Mouse (Mus musculus) urinary bladder, postnatal 14 days (tissue): ENCODE measurements around the gene Ola1.

Experiments used
- DNase-seq: peaks from one replicate; pipeline ENCODE4 v3.0.0; 2021; ENCODE audit warnings: low spot score

The Ola1 gene

DNA sequence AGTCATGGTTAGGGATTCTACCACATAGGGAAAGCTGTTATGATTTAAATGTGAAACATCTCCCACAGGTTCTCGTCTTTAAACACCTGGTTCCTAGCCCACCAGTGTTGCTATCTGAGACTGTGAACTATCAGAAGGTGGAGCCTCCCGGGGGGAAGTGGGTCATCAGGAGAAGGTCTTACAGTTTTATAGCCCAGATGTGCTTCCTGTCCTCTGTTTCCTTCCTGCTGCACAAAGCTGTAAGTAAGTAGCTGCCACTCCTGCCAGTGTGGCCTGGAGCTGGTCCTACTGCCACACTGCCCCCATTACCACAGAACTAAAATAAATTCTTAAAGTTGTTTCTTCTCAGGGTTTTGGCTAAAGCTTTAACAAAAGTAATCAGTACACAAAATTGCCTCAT, 72.6 kb downstream of the Ola1 start:
- DNase-seq = no peak

DNA sequence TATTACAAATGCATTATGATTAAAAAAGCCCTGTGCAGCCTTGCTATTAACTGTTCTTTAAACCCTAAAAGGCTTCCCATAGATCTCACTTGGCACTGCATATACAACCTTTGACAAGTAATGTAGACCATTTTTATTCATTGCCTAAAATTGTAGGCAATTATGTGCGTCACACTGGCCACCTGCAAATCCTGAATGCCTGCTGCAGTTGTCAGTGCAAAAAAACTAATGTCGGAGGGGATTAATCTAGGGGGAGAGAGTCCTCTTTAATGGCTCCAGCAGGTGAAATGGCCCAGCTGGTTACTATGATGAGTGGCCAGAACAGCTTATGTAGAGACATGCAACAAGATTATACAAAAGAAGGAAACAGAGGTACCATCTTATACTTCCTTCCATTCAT, 75.0 kb downstream of the Ola1 start:
- no peak for DNase-seq

DNA sequence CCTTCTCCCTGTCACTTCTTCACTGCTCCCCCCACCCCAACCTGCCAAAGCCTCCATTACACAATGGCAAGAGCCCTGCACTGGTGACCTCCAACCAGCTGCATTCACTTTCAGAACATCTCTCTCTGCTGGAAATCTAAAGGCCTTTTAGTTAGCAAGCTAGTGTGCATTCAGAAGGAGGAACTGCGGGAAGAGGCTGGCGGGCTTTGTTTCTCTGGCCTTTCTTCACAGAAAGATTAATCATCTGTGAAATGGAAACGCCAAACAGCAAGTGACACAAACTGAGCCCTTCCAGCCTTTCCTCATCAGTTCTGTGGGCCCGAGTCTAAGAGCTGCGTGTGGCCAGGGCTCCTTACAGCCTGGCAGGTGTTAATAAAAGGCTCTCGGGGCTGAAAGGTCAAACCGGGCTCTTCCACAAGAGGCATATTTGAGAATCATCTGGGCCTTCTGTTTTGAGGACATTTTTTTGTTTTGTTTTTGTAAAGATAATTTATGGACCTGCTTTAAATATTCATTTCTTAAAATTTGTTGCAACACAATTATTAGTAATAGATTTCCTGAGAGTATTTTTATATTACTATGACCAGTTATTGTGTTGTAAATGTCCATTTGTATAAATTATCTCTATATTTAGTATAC, 75.8 kb downstream of the Ola1 start:
- no peak for DNase-seq

- DNase-seq = no peak
These were observed 85.8 kb downstream of the Ola1 start for GRCm38 (mm10) chr2:73132897-73133296.

DNA sequence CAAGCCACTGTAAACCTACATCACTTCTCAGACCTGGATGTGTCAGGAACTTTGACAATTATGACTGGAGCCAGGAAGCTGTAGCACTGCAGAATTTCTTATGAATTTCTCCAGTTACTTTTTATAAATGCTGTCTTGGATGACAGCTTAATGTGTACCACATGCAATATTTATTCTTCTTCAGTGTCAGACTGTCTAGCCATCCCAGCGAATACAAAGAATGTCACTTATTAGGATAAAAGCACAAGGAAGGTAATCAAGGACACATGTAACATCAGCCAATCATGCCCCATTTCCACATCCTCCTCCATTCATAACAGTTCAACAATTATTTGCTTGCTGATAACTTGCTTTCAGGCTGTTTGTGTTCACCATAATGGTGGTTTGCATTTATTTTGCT, 91.0 kb downstream of the Ola1 start:
- DNase-seq = no peak

GRCm38 (mm10) chr2:73118781-73119180, 99.9 kb downstream of the Ola1 start:
- DNase-seq = no peak

- no peak for DNase-seq
These were observed 111.6 kb downstream of the Ola1 start for GRCm38 (mm10) chr2:73107089-73107488.

GRCm38 (mm10) chr2:73096491-73096890, 122.2 kb downstream of the Ola1 start:
- no peak for DNase-seq

DNA sequence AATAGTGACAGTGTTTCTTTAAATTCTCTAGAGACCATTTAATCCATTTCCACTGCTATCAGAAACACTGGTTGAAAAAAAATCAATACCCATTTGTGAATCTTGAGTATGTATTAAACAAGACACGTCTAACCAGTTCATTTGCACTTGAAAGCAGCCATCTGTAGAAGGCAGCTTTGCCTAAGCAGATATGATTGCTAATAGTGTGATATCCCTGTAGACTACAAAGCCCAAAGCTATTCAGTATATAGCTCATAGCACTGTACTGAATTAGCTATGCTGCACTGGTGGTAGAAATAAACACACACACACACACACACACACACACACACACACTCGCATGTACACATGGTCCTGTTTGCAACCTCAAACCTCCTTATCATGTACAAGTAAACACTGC, 123.4 kb downstream of the Ola1 start:
- no peak for DNase-seq

DNA sequence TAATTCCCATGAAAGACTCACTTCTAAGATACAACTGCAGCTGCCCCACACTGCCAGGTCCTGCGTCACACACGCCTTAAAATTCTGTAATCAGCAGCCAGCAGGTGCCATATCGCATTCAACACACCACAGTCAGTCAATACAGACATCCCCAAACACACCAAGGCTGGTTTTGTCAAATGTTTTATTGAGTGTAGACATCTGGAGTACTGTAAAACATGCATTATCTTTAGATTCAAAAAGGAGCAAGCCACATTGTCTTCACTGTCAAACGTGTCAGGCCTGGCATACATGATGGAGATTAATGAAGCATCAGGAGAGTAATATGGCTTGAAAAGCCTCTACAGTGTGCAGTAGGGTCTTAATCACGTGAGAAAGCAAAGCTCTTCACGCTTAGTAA, 125.7 kb downstream of the Ola1 start:
- no peak for DNase-seq

GRCm38 (mm10) chr2:73091302-73091701, 127.4 kb downstream of the Ola1 start:
- no peak for DNase-seq

DNA sequence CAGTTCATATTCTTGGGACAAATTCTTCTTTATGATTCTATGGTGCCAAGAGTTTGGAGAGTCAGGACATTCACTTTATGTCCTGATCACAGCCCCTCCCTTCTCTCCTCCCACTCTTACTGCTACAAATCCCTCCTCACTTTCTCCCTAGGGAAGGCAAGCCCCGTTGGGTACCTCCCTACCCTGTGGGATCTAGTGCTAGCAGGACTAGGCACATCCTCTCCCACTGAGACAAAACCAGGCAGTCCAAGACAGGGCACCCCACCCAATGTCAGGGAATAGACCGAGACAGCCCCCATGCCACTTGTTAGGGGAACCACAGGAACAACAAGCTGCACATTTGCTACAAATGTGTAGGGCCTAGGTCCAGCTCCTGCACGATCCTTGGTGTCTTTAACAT, 131.1 kb downstream of the Ola1 start:
- no peak for DNase-seq

- peak; percentile 17 for DNase-seq
These were observed 132.9 kb downstream of the Ola1 start for GRCm38 (mm10) chr2:73085669-73086304.

DNA sequence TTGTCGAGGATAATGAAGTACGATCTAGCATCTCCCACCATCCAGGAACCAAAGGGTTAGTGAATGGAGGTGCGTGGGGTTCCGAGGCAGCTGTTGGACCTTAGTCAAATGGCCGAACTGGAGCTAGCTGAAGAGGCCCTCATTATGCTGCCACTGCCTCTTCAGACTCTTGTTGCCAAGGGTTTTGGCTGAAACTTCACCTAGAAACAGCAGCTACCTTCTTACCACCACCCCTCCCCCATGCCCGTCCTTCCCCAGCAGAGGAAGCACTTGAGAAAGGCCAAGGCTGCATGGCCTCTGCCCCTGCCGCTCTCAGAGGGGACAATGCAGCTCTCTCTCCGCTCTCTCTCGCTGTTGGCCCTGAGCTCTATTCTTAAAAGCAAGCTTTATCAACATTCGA, 136.2 kb downstream of the Ola1 start:
- no peak for DNase-seq

DNA sequence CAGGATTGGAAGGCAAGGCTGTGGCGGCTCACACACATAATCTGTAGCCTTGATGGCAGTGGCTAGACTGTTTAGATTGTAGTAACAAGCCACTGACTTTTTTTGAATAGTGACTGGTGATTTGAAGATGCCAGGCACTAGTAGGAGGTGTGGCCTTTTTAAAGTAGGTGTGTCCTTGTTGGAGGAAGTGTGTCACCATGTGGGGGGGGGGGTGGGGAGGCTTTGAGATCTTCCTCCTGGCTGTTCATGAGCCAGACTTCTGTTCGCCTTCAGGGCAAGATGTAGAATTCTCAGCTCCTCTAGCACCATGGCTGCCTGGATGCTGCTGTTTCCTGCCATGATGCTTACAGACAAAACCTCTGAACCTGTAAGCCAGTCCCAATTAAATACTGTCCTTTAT, 136.9 kb downstream of the Ola1 start:
- no peak for DNase-seq

DNA sequence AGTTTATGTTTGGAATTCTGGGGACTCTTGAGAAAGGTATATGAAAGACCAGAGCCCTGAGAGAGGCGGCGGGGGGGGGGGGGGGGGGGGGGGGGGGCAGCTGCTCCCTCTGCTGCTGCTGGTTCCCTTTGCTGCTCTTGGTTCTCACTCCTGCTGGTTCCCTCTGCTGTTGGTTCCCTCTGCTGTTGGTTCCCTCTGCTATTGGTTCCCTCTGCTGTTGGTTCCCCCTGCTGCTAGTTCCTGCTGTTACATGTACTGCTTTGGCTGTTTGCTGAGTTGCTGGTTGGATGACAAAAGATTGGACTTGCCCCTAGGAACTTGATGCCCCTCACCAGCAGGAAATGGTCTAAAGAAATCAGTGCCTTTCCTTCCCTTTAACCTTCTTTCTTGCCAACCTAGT, 138.6 kb downstream of the Ola1 start:
- no peak for DNase-seq

DNA sequence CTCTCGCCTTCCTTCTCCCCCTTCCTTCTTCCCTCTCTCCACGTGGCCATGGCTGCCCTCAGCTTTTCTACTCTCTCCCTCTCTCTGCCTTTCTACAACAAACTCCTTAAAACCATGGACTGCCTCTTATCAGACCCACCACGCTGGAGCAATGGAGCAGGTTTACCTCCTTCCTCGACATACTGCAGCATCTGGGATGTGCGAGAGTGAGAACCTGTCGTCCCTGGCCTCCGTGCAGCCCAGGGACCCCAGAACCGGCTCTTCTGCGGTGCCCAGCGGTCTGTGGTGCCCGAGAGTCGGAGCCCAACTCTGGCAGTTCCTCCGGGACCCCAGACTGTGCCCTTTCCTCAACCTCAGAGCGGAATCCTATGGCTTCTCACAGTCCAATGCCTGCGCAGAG, 139.4 kb downstream of the Ola1 start:
- no peak for DNase-seq

- no peak for DNase-seq
These were observed 144.8 kb downstream of the Ola1 start for GRCm38 (mm10) chr2:73073811-73074472.

GRCm38 (mm10) chr2:73071201-73071600, 147.5 kb downstream of the Ola1 start:
- no peak for DNase-seq

- DNase-seq = no peak
These were observed 148.2 kb downstream of the Ola1 start for GRCm38 (mm10) chr2:73070449-73071076.

DNA sequence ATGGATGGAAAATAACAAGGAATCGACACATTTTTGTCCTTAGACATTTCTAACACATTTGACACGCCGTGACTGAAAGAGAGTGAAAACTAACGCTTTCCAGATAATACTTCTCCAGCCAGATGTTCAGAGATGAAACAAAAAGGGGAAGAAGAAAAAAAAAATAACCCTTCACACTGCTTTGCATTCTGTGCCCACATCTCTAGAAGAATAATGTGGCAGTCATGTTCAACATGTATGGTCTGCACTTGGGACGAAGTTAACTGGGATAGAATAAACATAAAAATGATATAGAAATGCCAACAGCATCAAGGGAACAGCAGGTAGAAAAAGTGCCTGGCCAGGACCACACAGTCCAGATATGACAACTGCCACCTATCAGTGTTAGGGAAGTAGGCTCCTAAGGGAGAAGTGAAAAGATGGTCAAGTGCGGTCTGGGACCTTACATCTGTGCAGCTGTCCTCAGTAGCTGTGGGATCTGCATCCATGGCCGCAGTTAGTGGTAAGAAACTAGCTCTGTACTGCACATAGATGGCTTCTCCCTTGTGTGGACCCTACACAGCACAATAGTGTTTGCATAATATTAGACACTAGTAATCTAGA, 149.4 kb downstream of the Ola1 start:
- no peak for DNase-seq

DNA sequence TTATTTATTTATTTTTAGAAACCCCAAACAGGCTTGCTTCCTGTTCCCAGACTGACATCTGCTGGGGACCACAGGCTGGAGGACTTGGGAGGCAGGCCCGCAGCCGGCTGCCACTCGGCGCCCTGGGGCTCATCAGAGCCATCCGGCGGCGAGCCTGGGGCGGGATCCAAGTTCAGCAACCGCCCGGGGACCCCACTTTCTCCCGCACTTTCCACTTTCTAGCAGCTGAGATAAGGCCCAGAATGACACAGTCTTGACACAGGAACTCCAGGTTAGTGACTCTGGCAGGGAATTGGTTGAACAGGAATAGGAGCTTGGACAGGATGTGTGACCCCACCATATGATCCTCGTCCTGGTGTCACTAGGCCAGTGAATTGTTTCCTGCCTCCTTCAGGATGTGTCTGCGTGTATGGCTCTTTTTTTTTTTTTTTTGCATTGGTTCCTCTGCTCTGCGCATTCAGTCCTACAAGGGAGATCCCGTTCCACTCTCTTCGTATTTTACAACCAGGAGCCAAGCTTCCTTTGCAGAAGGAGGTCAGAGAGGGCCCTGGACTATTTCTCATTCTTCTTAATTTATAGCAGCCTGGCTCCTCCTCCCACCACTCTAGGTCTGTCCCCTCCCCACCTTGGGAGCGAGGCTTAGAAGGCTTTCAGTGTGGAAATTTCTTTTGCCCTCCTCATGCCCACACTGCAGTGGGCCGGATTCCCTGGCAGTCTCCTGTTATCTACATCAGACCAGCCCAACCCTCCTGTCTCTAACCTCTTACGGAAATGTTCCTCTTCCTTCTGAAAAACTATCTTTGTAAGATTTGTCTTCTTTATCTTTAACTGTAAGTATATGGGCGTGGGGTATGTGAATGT, 152.2 kb downstream of the Ola1 start:
- DNase-seq = no peak
